Mouse (Mus musculus) central nervous system, embryonic 14 days (tissue): ENCODE measurements around the gene Pgf. TPM values are rescaled to one million over a fixed set of nuclear protein-coding genes. Genes with fewer than 3 reads are reported as not detected.

ENCODE experiments used
- polyA plus RNA-seq: library from polyadenylated mRNA; depleted of rRNA; stranded (reverse); fragments of >200 nt; gene quantifications from 2 replicates; pipeline ENCODE4 v1.2.3, GENCODE M21; 2012; rRNA removed

Gene Pgf
- 4.5 and 8.0 TPM in 2 replicates for polyA plus RNA-seq

DNA sequence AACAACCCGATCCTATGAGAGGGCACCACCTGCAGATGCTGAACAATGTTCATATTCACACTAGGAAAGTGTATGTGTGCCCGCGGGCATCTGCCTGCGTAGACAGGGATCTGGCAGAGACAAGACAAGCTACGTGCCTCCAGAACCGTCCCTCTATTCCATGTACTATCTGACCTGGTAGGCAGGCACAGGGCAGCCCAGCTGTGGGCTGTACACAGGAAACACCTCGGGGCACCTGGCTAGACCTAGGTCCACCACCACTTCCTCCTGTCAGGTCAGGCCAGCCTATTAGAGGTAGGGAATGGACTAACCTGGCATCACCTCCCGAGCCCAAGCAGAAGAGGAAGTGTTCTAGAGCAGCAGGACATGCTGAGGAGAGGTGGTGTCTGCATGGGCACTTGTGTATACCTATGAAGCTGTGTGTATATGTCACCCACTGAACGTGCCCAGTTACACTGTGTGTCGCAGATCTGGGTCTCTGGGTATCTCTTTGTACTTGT, at the start of gene Pgf:
Gene Pgf, minus strand, starts transcription at position 51 of the 500 bp plus-strand sequence.

DNA sequence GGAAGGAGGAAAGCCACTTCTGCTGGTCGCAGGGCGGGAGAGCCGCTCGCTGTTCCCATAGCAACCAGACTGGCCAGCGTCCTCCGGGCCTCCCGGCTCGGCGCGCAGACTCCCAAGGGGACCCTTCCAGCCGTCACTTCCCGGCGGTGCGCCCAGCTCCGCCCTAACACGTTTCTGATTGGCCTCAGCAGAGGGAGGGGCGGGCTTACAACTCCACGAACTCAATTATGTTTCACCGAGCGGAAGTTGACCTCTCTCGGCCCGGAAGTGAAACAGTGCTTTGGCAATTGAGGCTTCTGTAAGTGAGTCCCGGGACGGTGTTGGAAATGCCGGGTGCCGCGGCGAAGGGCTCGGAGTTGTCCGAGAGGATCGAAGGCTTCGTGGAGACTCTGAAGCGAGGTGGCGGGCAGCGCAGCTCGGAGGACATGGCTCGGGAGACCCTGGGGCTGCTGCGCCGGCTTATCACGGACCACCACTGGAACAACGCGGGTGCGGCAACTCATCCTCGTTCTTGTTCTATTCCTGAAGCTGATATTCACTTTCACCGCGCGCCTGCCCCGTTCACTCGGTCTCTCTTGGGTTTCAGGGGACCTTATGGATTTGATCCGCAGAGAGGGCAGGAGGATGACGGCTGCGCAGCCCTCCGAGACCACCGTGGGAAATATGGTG, 41.8 kb upstream of the Pgf start, which contains the start of gene Eif2b2:
Gene Eif2b2, plus strand, starts transcription at position 246 of the 669 bp plus-strand sequence.

DNA sequence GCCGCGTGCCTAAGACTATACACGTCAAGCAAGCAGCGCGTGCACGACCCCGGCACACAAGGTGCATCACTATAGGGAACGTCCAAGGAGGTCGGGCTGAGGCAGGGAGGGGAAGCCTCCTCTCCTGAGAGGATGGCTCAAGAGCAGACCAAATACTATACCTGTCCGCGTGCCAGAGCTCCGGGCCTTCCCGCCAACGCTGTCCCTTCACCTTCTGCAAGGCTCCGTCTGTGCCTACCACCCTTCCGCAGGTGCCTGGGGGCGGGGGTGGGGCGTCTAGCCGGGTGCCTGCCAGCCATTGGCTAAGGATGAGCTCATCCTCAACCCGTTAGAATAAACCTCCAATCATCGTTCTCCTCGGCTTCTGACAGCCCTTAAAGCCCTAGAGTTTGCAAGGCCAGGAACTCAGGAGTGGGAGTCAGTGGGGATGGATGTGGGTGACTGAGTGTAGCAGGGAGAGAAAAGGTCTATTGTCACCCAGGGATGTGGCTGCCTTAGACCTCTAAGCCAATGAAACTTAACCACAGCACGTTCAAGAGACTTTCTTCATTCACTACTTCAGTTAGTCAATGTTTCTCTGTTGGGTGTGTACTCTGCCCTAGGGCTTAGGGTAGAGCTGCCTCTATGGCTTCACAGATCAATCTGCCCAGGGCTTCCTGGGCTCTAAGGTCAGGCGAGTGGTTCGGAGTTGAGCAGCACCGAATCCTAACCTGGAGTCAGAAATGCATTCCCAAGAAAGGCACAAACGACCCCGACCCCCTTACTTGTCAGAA, 26.4 kb downstream of the Pgf start, which contains the start of gene Rps6kl1:
Gene Rps6kl1, minus strand, starts transcription at position 263 of the 773 bp plus-strand sequence.

Other genes with a start within 250 kb of the Pgf start
- 128 and 148 TPM in 2 replicates for gene Fcf1, start 206.9 kb downstream of the Pgf start, polyA plus RNA-seq
- 43.6 and 46.9 TPM in 2 replicates for gene Arel1, start 206.9 kb downstream of the Pgf start, polyA plus RNA-seq
- 59.8 and 64.4 TPM in 2 replicates for gene Ylpm1, start 181.5 kb downstream of the Pgf start, polyA plus RNA-seq
- 1.1 TPM in 2 replicates for gene Prox2, start 67.0 kb downstream of the Pgf start, polyA plus RNA-seq
- 157 TPM in 2 replicates for gene Dlst, start 67.0 kb downstream of the Pgf start, polyA plus RNA-seq
- gene Rps6kl1, start 26.5 kb downstream of the Pgf start, polyA plus RNA-seq: 23.3 and 23.5 TPM in 2 replicates
- 122 and 135 TPM in 2 replicates for gene Eif2b2, start 41.7 kb upstream of the Pgf start, polyA plus RNA-seq
- 9.2 and 9.8 TPM in 2 replicates for gene Mlh3, start 92.8 kb upstream of the Pgf start, polyA plus RNA-seq
- 39.1 and 50.3 TPM in 2 replicates for gene Acyp1, start 110.6 kb upstream of the Pgf start, polyA plus RNA-seq
- 0.54 and 0.61 TPM in 2 replicates for gene Zc2hc1c, start 110.8 kb upstream of the Pgf start, polyA plus RNA-seq
- gene Nek9, start 161.6 kb upstream of the Pgf start, polyA plus RNA-seq: 35.2 and 36.0 TPM in 2 replicates
- 139 and 150 TPM in 2 replicates for gene Tmed10, start 197.1 kb upstream of the Pgf start, polyA plus RNA-seq